Mouse (Mus musculus) liver, embryonic 14.5 days (tissue): ENCODE results near the gene 2900011O08Rik.

ENCODE experiments used
- CTCF ChIP-seq: IDR thresholded peaks from 2 replicates; pipeline ENCODE4 v1.5.1; 2016; ENCODE audit warnings: antibody characterized with exemption, low read depth, control low read depth
- EP300 ChIP-seq: IDR thresholded peaks from 2 replicates; pipeline ENCODE4 v1.6.1; 2016; ENCODE audit warnings: antibody characterized with exemption, low read depth

GRCm38 (mm10) chr16:14112742-14113141, 126.3 kb downstream of the 2900011O08Rik start:
- no peak for TF ChIP-seq EP300
- no peak for TF ChIP-seq CTCF
